Mouse (Mus musculus): ENCODE results near the gene Fndc3b.

DNA sequence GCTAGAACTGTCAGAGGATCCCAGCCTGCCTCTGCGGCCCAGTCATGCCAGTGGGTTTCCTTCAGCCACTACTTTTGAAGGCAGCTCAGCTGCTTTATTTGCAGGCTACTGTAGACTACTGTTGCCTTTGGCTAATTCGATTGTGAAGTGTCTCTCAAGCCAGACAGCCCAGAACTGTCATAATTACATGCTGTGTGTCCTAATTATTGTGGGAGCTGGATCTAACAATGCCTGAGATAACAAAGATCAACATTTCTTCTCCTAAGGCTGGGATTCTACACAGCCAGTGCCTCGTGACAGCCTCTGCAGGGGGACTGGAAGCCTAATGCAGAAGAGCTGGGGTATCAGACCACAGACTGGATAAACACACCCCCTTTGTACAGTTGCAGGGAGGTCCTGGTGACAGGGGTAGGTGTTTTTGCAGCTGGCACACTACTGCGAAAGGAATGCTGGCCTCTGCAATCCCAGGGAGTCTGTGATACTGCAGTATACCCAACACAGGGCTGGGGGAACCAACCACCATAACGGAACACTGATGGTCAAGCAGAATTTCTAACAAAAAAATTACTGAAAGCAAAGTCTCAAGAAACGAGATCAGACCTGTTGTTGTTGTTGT is 74.0 kb downstream of the Fndc3b start:
- TF ChIP-seq CTCF (IDR thresholded peaks at IDR 0.05; ENCODE audit: low read depth) (no peak), EP300 (IDR thresholded peaks at IDR 0.05; ENCODE audit: low read depth) (no peak)

Measured in liver, embryonic 14.5 days (tissue).